Mouse (Mus musculus) ES-Bruce4 (cell line): ENCODE data around the gene Ptpn1.

Source experiments
- CTCF ChIP-seq: IDR thresholded peaks from one replicate; pipeline ENCODE4 v1.8.1; 2011; ENCODE audit warnings: low read depth, low read length
- EP300 ChIP-seq: IDR thresholded peaks from 2 replicates; pipeline ENCODE4 v1.6.1; 2011; ENCODE audit warnings: low read depth, low read length; ENCODE audit not compliant: insufficient read depth

- TF ChIP-seq EP300, result no peak
- TF ChIP-seq CTCF, result no peak
These were observed 22.2 kb upstream of the Ptpn1 start for GRCm38 (mm10) chr2:167909531-167910177.
